Mouse (Mus musculus): Measurements from ENCODE around the gene Dusp13. TPM values are rescaled to one million over a fixed set of nuclear protein-coding genes. Genes with fewer than 3 reads are reported as not detected.

Dusp13 gene
- total RNA-seq, 2 experiments from 2014 or later, result not detected

GRCm38 (mm10) chr14:21748142-21748870, 2.7 kb downstream of the Dusp13 start:
- ATAC-seq (ENCODE audit: poor library complexity, severe bottlenecking), result no peak

GRCm38 (mm10) chr14:21747436-21748141, 3.4 kb downstream of the Dusp13 start:
- ATAC-seq (ENCODE audit: poor library complexity, severe bottlenecking), result no peak

- no peak for ATAC-seq (ENCODE audit: poor library complexity, severe bottlenecking)
Observed at GRCm38 (mm10) chr14:21746846-21747245, 4.1 kb downstream of the Dusp13 start.

GRCm38 (mm10) chr14:21746251-21746650, 4.7 kb downstream of the Dusp13 start:
- ATAC-seq (ENCODE audit: poor library complexity, severe bottlenecking), result no peak

- ATAC-seq (ENCODE audit: poor library complexity, severe bottlenecking), result peak; percentile 84
Observed at GRCm38 (mm10) chr14:21745149-21745548, 5.8 kb downstream of the Dusp13 start.

GRCm38 (mm10) chr14:21744169-21744568, 6.8 kb downstream of the Dusp13 start:
- no peak for ATAC-seq (ENCODE audit: poor library complexity, severe bottlenecking)

- no peak for ATAC-seq (ENCODE audit: poor library complexity, severe bottlenecking)
Observed at GRCm38 (mm10) chr14:21742441-21742840, 8.5 kb downstream of the Dusp13 start.

GRCm38 (mm10) chr14:21741786-21742185, 9.2 kb downstream of the Dusp13 start:
- peak; percentile 70 for ATAC-seq (ENCODE audit: poor library complexity, severe bottlenecking)

- ATAC-seq (ENCODE audit: poor library complexity, severe bottlenecking), result no peak
Observed at GRCm38 (mm10) chr14:21741314-21741713, 9.7 kb downstream of the Dusp13 start.

- ATAC-seq (ENCODE audit: poor library complexity, severe bottlenecking), result no peak
Observed at GRCm38 (mm10) chr14:21740345-21740744, 10.6 kb downstream of the Dusp13 start.

- ATAC-seq (ENCODE audit: poor library complexity, severe bottlenecking), result no peak
Observed at GRCm38 (mm10) chr14:21733131-21733905, 17.7 kb downstream of the Dusp13 start.

- ATAC-seq (ENCODE audit: poor library complexity, severe bottlenecking), result no peak
Observed at GRCm38 (mm10) chr14:21729936-21730335, 21.0 kb downstream of the Dusp13 start.

GRCm38 (mm10) chr14:21729031-21729732, 21.8 kb downstream of the Dusp13 start:
- ATAC-seq (ENCODE audit: poor library complexity, severe bottlenecking), result no peak

- ATAC-seq (ENCODE audit: poor library complexity, severe bottlenecking), result no peak
Observed at GRCm38 (mm10) chr14:21722021-21722698, 28.8 kb downstream of the Dusp13 start.

GRCm38 (mm10) chr14:21720430-21721205, 30.4 kb downstream of the Dusp13 start:
- no peak for ATAC-seq (ENCODE audit: poor library complexity, severe bottlenecking)

- ATAC-seq (ENCODE audit: poor library complexity, severe bottlenecking), result no peak
Observed at GRCm38 (mm10) chr14:21719646-21720383, 31.2 kb downstream of the Dusp13 start.

- ATAC-seq (ENCODE audit: poor library complexity, severe bottlenecking), result no peak
Observed at GRCm38 (mm10) chr14:21714486-21714885, 36.5 kb downstream of the Dusp13 start, which contains the start of gene Dupd1. Gene Dupd1 (minus strand): TSS chr14:21714576.

- ATAC-seq (ENCODE audit: poor library complexity, severe bottlenecking), result no peak
Observed at GRCm38 (mm10) chr14:21711231-21711630, 39.8 kb downstream of the Dusp13 start.

- no peak for ATAC-seq (ENCODE audit: poor library complexity, severe bottlenecking)
Observed at GRCm38 (mm10) chr14:21709545-21709944, 41.4 kb downstream of the Dusp13 start.
